Mouse (Mus musculus): ENCODE measurements around the gene Kif26a.

Kif26a gene

DNA sequence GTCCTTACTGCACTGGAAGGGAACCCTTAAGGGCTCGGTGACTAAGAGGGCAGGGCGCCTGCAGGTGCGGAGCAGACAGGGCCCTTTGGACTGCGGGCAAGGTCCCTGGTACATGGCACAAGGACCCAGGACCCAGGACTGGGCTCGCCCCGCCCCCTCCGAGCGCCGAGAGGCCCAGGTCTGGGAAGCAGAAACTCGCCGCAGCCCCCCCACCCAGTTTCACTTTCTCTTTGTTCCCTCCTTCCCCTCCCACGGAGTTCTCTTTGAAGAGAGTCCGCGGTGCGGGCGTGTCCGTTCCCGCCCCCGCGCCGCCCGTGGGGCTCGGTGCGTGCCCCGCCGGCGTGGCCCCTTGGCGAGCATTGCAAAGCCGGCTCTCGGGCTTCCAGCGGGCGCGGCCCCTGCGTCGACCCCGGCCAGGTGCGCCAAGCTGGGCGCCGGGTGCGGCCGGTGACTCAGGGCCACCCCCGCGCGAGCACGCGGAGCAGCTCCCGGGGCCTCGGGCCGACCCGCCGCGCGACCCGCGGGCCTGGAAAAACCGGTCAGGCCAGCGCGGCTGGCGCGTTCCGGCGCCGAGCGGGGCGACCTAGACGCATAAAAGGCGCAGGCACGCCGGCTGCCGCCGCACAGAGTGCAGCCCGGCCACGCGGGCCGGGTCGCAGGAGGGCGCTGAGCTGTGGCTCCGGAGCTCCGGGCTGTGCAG lies 15.7 kb upstream of the Kif26a start:
- peak; percentile 36 for DNase-seq (ENCODE audit: low spot score)

DNA sequence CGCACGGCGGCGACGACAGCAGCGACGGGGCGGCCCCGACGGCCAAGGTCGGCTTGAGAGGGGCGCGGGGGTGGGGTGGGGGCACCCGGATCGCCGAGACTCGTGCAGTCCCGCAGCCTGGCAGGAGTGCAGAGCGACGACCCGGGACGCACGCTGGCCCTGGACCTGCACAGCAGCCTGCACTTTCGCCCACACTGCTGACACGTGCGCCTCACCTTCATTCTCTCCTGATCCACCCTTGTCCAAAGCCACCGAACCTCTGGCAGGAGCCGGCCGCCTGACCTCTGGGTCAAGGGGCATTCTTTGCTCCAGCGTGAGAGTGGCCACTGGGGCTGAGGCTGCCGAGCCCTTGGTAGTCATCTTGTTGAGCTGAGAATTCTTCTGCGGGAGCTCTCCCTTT lies 15.1 kb upstream of the Kif26a start:
- no peak for DNase-seq (ENCODE audit: low spot score)

DNA sequence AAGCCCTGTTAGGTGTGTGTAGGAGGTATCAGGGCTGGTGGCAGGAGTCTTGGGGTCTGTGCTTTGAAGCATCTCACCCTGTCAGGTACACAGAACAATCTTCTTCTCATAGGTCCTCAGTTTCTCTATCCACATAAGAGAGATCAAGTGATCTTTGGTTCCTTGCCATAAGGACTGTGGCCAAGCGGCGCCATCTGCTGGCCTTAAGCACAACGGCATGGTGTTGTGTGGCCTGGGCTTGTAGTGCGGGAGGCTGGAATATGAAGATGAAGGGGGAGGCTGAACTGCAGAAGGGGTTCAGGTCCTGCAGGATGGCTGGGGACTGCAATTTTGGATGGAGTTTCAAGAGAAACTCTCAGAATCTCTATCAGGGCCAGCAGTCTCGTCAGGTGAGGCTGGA lies 5.8 kb upstream of the Kif26a start:
- DNase-seq (ENCODE audit: low spot score) = no peak

DNA sequence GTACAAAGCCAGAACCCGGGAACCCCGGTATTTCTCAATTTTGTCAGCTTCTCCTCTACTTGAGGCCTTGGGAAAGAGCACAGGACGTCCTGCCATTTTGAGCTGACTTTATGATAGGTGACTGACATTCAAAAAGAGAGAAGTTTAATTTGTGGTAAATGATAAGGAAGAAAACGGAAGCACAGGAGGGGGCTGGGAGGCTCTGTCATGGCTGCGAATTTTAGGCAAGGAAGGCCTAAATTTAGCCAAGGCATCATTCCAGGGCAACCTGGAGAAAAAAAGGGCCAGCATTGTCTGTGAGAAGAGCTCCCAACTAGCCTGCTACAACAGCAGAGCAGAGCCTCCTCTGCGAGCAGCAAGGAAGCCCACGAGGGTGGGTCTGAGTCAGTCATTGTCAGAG lies 5.3 kb upstream of the Kif26a start:
- no peak for DNase-seq (ENCODE audit: low spot score)

DNA sequence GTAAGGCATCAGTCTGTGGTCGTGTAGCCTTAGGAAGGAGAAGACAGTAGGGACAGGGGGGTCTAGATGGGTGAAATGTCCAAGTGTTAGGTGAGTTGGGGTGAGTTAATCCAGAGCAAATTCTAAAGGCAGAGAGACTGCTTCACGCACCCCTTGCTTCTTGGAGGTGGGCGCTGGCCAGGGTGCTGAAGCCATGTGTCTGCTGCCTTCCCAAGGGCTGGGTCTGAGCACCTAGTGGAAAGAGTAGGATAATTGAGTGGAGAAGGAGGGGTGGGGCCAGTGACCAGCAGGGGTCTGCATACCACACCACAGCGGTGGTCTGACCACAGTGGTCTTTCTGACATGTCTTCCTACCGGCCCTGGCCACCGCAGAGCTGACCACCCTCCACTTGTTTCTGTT lies 4.7 kb upstream of the Kif26a start:
- DNase-seq (ENCODE audit: low spot score) = peak; percentile 53

DNA sequence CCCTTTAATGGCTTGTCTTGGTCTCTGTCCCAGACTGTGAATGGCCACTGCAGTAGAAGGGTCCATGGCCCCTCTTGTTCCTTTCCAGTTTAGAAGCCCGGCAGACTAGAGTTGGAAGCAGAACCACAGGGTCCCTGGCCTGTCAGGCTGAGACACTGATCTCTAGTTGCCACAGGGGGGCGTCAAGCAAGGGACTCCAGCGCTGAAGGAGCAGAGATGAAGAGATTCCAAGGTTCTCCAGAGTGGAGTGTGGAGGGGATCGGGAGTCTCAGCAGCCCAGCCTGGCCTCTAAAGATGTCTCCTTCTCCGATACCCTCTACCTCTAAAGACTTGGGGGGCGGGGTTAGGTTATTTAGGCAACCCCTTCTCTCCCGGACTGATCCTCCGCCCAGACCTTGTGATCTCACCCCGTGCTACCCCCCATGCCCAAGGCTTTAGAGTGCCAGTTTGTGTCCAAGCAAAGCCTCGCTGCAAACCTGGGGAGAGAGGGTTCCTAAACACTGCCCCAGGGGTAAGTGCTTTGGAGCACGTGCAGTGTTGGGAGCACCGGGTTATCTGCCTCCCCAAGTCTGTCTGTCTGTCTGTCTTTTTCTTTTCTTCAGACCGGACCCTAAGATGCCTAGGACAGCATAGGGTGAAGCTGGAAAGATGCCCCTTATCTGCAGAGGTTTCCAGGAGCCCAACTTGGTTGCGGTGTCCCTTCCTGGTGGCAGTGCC lies 2.7 kb upstream of the Kif26a start:
- DNase-seq (ENCODE audit: low spot score) = no peak

DNA sequence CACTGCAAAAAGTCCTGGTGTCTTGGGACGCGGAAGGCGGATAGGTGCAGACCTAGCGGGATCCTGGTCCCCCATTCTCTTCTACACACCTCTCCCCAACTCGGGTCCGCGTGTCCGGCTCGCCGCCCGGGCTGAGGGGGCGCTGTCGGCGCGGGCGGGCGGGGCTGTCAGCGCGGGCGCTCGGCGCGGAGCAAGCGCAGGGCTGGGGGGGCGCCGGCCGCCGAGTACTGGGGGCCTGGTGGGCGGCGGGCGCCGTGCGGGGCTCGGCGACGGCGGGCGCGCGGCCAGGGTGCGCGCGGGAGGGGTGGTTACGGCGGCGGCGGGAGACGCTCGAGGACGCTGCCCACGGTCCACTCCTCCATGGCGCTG lies 2.2 kb upstream of the Kif26a start:
- DNase-seq (ENCODE audit: low spot score) = no peak

DNA sequence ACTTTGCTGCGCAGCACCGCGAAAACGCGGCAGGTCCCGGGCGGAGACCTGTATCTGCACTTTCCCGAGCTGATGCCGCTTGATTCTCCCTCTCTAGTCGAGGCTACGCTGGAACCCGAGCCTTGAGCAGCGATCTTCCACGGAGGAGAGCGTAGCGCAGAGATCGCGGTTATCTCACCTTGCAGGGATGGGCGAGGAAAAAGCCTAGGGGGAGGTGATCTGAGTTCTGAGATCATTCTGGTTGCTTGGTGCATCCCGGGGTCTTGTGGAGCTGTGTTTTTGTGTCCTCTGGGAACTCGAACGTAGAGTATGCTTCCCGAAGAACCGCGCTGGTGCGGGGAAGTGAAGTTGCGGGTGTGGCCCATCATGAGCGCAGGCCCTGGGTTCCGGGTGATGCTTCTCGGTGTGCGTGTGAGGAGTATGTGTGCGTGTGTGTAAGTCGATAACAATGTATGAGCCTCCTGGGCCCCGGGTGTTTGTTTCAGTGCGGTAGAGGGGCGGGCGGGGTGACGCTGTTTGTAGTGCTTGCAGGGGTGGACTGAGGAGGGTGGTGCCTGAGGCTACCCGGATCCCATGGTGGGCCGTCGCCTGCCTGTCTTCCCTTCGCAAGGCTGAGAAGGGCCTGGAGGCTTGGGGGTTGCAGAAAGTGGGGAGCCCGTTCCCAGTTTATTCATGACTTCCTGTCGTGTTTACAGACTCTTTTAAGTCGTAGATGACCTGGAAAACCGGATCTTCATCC lies 1.5 kb upstream of the Kif26a start:
- no peak for DNase-seq (ENCODE audit: low spot score)

DNA sequence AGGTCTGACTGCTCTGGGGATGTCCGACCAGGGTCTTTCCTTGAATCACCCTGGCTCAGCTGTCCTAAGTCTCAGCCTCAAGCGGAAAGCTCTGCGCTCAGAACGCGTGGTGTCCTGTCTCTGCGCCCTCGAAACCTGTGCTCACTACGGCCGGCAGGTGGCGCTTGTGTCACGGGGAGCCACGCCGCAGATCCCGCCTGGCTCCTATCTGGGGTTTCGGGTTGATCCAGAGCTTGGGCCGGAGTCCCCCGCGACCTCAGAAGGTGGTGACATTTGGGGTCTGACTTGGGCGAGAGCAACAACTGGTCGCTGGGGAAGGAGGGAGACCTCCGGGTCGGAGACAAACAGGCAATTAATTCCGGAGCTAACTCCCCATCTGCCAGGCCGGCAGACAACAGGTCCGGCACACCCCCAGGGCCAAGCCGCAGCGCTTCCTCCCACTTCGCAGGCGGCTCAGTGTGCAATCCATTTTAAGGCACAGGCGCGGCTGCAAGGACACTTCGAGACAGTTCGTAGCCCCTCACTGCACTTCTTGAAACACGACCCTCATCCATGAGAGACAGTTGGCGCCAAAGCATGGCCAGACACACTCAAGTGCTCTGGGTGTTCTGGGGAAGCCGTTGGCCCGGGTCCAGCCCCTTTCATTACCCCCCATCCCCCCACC lies 665 bp upstream of the Kif26a start:
- peak; percentile 77 for DNase-seq (ENCODE audit: low spot score)

DNA sequence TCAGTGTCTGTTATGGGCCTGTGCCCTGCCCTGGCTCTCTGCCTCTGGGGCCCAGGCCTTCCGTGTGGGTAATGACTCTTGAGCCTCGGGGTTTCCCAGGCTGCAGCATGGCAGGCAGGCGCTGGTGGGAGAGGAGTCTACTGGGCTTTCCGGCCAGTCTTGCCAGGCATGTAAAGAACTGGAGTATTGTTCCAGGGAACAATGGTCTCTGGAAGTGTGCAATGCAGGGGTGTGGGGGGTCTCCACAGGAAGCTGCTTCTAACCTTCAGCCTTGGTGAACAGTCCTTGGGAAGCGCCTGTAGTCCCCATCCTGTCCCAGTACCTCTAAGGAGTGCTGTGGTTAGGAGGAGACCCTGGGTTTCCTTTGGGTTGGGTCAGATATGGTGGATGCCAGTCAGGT lies 1.4 kb downstream of the Kif26a start:
- DNase-seq (ENCODE audit: low spot score) = no peak

DNA sequence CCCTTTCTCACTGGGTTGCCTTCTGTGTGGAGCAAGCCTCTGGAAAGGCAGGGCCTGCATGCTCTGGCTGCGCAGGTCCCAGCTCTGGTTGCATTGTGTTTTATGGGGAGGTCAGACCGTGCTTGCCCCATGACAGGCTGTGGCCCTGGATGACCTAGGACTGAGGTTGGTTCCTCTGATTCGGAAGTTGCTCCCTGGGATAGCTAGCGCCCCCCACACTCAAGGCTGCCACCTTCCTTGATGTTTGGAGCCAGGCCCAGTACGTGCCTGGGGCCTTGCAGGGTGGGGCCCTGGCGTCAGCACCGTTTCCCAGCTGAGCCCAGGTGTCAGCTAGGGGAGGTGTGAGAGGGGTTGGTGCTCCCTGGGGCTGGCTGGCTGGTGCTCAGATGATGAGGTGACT lies 4.0 kb downstream of the Kif26a start:
- no peak for DNase-seq (ENCODE audit: low spot score)

DNA sequence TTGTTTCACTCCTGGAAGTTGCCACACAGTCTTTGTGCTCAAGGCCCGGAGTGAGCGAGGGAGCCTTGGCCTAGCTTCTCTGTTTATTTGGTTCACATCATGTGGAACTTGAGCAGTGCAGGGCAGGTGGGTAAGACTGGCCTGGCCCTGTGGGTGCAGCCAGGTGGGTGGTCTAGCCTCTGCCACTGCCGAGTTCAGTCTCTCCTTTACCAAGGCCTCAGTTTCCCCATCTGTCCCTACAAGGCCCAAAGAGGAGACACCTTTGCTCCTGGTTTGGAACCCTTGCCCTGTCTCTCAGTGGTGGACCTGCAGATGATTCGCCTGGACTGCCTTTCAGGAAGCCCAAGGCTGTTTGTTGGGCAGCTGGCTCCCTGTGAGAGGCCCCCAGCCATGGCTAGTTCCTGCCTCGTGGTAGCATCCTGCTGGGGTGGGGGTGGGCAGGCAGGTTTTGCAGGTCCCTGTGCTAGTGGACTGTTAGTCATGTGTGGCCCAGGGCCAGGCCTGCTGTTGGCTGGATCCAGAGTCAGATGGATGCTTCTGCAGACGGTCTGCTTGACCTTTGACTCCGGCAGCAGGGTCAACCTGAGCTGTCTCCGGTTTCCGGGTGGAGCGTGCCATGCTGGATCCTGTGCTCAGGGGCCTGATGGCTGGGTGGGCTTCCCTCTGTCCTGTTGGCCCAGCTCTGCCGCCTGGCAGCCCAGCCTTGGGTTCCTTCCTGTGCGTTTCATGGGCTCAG lies 5.4 kb downstream of the Kif26a start:
- DNase-seq (ENCODE audit: low spot score) = peak; percentile 85

DNA sequence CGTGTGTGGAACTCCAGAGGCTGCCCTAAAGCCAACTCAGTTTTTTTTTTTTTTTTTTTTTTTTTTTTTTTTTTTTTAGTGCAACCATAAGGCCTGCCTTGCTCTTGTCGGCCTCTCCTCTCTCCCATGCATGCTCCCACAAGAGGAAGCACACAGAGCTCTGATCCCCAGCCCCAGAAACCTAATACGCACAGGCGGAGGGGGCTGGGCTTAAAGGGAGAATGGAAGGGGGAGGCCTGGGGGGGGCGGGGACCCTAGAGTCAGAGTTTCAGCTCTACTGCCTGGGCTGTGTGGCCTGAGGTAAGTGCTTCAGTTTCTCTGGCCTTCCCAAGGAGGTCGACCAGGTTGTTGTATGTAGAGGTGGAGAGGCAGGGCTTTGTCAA lies 6.0 kb downstream of the Kif26a start:
- DNase-seq (ENCODE audit: low spot score) = peak; percentile 43

DNA sequence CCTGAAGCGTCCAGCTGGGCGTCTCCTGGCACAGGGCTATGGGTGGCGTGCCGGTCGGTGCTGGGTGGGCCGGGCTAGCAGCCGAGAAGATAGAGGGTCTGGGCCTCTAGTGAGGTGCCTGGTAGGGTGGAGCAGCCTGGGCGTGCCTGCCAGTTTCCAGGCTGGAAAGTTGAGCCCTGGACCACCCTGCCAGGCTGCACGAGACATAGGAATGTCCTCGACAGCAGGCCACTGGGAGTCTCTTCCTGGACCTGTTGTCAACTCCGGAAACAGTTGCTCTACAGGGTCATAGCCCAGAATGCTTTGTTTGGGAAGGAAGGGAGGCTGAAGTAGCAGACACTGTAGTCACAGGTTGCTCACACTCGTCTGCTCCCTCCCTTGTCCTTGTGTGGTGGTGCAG lies 7.6 kb downstream of the Kif26a start:
- DNase-seq (ENCODE audit: low spot score) = no peak

DNA sequence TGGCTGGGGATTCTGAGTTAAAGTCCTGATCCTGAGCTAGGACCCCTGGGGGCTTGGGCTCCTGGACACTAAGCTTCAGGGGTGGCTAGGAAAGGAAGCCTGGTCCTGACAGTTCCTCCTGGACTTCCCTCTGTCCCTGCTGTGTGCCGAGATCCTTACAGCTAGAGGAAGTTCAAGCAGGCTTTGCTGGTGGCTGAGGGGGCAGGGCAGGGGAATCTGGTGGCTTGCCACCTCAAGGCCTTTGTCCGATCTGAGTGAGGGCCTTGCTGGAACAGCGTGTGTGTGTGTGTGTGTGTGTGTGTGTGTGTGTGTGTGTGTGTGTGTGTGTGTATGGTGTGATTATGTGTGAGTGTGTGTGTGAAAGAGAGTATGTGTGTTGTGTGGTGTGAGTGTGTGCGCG lies 8.5 kb downstream of the Kif26a start:
- DNase-seq (ENCODE audit: low spot score) = no peak

DNA sequence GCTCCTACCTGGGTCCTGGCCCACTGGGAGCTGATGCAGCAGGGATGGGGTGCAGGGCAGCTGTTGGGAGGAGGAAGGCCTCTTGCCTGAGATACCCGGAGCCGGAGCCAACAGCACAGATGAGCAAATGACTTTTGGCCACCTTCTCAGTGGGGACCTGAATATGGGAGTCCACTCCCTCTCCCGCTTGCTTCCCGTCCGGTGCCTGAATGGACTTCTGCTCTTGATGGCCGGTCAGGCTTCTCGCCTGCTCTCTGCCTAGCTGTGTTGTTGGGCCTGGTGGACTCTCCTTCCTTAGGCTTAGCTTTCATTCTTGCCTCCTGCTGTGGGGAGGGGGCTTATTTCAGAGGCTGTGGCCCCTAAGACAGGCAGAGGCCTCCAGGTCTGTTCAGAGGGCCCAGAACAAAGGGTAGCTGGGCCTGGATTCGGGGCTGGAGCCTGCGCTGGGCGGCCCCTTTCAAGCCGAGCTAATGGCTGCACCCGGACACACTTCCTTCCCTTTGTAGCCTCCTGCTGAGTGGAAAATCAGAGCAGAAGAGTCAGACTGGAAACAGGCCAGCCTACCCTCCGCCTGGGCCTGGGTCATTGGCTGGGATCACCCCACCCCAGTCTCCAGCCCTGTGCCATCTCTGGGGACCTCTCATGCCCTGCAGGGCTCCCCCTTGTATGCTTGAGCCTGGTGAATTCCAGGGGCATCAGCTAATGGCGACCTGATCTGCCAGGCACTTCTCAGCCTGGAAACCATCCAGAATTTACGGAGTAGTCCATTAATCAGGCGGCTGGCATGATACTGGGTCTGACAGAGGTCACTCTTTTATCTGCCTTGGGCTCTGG lies 9.4 kb downstream of the Kif26a start:
- DNase-seq (ENCODE audit: low spot score) = no peak

DNA sequence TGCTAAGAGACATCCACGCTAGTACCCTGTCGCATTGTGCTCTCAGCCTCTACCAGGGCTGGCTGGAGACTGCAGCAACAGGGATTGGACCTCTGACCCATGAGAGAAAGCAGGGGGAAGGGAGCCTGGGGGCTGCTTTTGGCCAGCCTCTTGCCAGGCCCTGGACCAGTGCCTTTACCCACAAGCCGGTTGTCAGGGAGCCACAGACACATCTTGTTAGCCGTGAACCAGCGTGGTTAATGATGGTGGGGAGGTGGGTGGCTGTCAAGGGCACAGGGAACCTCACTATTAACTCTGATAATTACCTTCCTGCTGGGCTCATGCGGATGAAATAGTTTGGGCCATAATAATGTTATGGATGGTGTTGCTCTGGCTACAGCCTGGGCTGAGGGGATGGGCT lies 10.8 kb downstream of the Kif26a start:
- DNase-seq (ENCODE audit: low spot score) = no peak

DNA sequence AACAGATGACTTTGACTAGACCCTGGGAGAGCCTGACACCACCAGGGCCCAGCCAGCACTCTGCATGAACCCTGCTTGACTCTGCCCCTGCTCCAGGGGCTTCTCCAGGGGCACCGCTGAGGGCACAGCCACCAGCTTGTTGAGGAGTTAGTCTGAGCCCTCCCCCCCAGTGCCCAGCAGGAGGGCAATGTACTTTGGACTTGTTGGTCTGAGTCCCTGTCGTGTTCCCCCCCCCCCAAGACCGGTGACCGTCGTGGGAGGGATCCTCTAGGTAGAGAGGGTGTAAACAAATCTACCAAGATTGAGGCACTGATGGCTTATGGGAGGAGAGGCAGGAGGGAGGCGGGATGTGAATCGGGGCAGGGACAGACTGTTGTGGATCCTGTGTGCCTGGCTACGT lies 12.2 kb downstream of the Kif26a start:
- DNase-seq (ENCODE audit: low spot score) = no peak

DNA sequence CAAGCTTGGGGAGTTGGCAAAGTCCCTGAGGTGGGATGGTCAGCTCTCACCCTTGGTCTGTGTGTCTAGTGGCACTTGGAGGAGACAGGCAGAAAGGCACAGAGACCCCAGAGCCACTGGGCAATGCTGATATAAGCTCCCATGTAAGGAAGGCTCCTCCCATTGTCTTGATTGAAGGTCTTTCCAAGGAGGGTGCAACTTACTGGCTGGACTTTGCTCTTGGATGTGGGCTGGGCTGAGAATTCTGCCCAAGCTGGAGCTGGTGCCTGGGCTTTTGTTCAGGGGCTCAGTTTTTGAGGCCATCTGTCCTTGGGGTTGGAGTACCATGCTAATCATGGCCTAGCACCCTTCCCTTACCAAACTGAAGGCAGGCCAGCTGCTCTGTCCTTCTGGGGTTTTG lies 12.8 kb downstream of the Kif26a start:
- no peak for DNase-seq (ENCODE audit: low spot score)

DNA sequence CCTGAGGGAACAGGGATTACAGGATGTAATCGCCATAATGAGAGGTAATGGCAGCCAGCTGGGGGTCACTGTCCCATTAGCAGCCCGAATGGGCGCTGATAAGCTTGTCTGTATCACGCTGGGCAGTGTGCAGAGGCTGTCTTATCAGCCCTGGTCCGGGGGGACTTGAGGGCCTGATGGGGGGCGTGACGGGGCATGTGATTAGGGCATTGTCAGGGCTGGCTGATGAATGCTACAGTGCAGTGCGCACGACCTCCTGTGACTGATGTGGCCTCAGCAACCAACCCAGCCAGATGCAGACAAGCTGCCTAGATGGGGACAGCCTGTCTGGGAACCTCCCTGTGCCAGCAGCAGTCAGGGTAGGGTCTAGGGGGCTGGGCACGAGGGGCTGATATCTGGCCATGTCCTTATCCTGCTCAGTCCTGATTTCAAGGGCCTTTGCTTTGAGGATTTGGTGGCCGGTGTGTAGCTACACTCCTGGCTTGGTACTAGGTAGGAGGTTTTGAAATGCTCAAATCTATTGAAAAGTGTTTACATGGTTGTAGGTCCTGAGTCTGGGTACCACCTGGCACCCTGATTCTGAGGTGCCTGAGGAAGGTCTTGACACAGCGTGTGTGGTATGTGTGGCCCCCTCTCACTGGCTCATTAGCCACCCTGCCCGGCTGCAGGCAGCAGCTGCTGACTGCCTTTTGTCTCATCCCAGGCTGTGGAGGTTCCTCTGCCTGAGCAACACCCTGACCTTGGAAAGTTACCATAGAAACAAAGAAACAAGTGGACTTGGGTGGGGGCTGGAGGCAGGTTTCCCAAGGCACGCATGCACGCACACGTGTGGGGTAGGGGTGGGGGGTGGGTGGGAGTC lies 18.2 kb downstream of the Kif26a start:
- no peak for DNase-seq (ENCODE audit: low spot score)
